Mouse (Mus musculus): ENCODE results near the gene Dpysl5.

Gene Dpysl5

GRCm38 (mm10) chr5:30763511-30763830 is 52.1 kb downstream of the Dpysl5 start:
- no peak for DNase-seq (ENCODE audit: low read depth, low spot score)

GRCm38 (mm10) chr5:30765596-30766370 is 54.4 kb downstream of the Dpysl5 start:
- DNase-seq (ENCODE audit: low read depth, low spot score), result no peak

GRCm38 (mm10) chr5:30768082-30768481 is 56.7 kb downstream of the Dpysl5 start:
- DNase-seq (ENCODE audit: low read depth, low spot score), result no peak

GRCm38 (mm10) chr5:30768598-30768997 is 57.2 kb downstream of the Dpysl5 start:
- DNase-seq (ENCODE audit: low read depth, low spot score), result peak; percentile 17

GRCm38 (mm10) chr5:30769075-30769474 is 57.7 kb downstream of the Dpysl5 start:
- DNase-seq (ENCODE audit: low read depth, low spot score), result no peak

GRCm38 (mm10) chr5:30774601-30775371 is 63.4 kb downstream of the Dpysl5 start:
- DNase-seq (ENCODE audit: low read depth, low spot score), result peak; percentile 78

GRCm38 (mm10) chr5:30780699-30781098 is 69.3 kb downstream of the Dpysl5 start:
- no peak for DNase-seq (ENCODE audit: low read depth, low spot score)

- DNase-seq (ENCODE audit: low read depth, low spot score), result no peak
Observed at GRCm38 (mm10) chr5:30781147-30781546, 69.8 kb downstream of the Dpysl5 start.

- DNase-seq (ENCODE audit: low read depth, low spot score), result no peak
Observed at GRCm38 (mm10) chr5:30787381-30787780, 76.0 kb downstream of the Dpysl5 start.

- no peak for DNase-seq (ENCODE audit: low read depth, low spot score)
Observed at GRCm38 (mm10) chr5:30790047-30790446, 78.7 kb downstream of the Dpysl5 start.

- peak; percentile 61 for DNase-seq (ENCODE audit: low read depth, low spot score)
Observed at GRCm38 (mm10) chr5:30796125-30796524, 84.8 kb downstream of the Dpysl5 start.

- DNase-seq (ENCODE audit: low read depth, low spot score), result no peak
Observed at GRCm38 (mm10) chr5:30797482-30797881, 86.1 kb downstream of the Dpysl5 start.

- no peak for DNase-seq (ENCODE audit: low read depth, low spot score)
Observed at GRCm38 (mm10) chr5:30797982-30798381, 86.6 kb downstream of the Dpysl5 start.

GRCm38 (mm10) chr5:30798965-30799364 is 87.6 kb downstream of the Dpysl5 start:
- no peak for DNase-seq (ENCODE audit: low read depth, low spot score)

- no peak for DNase-seq (ENCODE audit: low read depth, low spot score)
Observed at GRCm38 (mm10) chr5:30802724-30803467, 91.5 kb downstream of the Dpysl5 start.

- peak; percentile 81 for DNase-seq (ENCODE audit: low read depth, low spot score)
Observed at GRCm38 (mm10) chr5:30806106-30806505, 94.7 kb downstream of the Dpysl5 start.

- peak; percentile 89 for DNase-seq (ENCODE audit: low read depth, low spot score)
Observed at GRCm38 (mm10) chr5:30814424-30815119, 103.2 kb downstream of the Dpysl5 start, which contains the start of gene Mapre3. TSS of gene Mapre3 (plus strand) at chr5:30814641.

GRCm38 (mm10) chr5:30815120-30815465 is 103.7 kb downstream of the Dpysl5 start:
- no peak for DNase-seq (ENCODE audit: low read depth, low spot score)

GRCm38 (mm10) chr5:30816261-30816791 is 105.0 kb downstream of the Dpysl5 start:
- no peak for DNase-seq (ENCODE audit: low read depth, low spot score)

- DNase-seq (ENCODE audit: low read depth, low spot score), result no peak
Observed at GRCm38 (mm10) chr5:30818758-30819309, 107.5 kb downstream of the Dpysl5 start.

GRCm38 (mm10) chr5:30822689-30823088 is 111.3 kb downstream of the Dpysl5 start:
- DNase-seq (ENCODE audit: low read depth, low spot score), result no peak
